Mouse (Mus musculus) right cerebral cortex, postnatal 4 days (tissue): ENCODE results near the gene Rasd1.
A peak's percentile ranks its signal among the peaks of the same experiment; 100 is the strongest.

Source experiments
- DNase-seq: peaks from one replicate; pipeline ENCODE4 v3.0.0-alpha.2; 2022

The Rasd1 gene

GRCm38 (mm10) chr11:59964818-59965217 is at the start of gene Rasd1:
TSS of gene Rasd1 (minus strand) at chr11:59964944.
- DNase-seq: peak; percentile 29

- no peak for DNase-seq
Measured at GRCm38 (mm10) chr11:60011516-60011915, 46.8 kb upstream of the Rasd1 start.

GRCm38 (mm10) chr11:60009451-60009850 is 44.7 kb upstream of the Rasd1 start:
- DNase-seq: no peak

- no peak for DNase-seq
Measured at GRCm38 (mm10) chr11:60005866-60006265, 41.1 kb upstream of the Rasd1 start.

- DNase-seq: no peak
Measured at GRCm38 (mm10) chr11:60004716-60005115, 40.0 kb upstream of the Rasd1 start.

- no peak for DNase-seq
Measured at GRCm38 (mm10) chr11:60003811-60004210, 39.1 kb upstream of the Rasd1 start.

- no peak for DNase-seq
Measured at GRCm38 (mm10) chr11:60001231-60001980, 36.7 kb upstream of the Rasd1 start.

- no peak for DNase-seq
Measured at GRCm38 (mm10) chr11:59994318-59994717, 29.6 kb upstream of the Rasd1 start.

GRCm38 (mm10) chr11:59991365-59991764 is 26.6 kb upstream of the Rasd1 start:
- DNase-seq: no peak

GRCm38 (mm10) chr11:59989406-59989805 is 24.7 kb upstream of the Rasd1 start:
- no peak for DNase-seq

GRCm38 (mm10) chr11:59977831-59978230 is 13.1 kb upstream of the Rasd1 start:
- DNase-seq: no peak

GRCm38 (mm10) chr11:59975241-59975640 is 10.5 kb upstream of the Rasd1 start:
- no peak for DNase-seq

GRCm38 (mm10) chr11:59973389-59973788 is 8.6 kb upstream of the Rasd1 start:
- DNase-seq: no peak

- DNase-seq: no peak
Measured at GRCm38 (mm10) chr11:59971691-59972090, 6.9 kb upstream of the Rasd1 start.

GRCm38 (mm10) chr11:59970780-59971179 is 6.0 kb upstream of the Rasd1 start:
- no peak for DNase-seq

- DNase-seq: no peak
Measured at GRCm38 (mm10) chr11:59967765-59968164, 3.0 kb upstream of the Rasd1 start.

- DNase-seq: no peak
Measured at GRCm38 (mm10) chr11:59966102-59966483, 1.3 kb upstream of the Rasd1 start.

- DNase-seq: peak; percentile 74
Measured at GRCm38 (mm10) chr11:59965227-59966101, 720 bp upstream of the Rasd1 start.

- DNase-seq: peak; percentile 16
Measured at GRCm38 (mm10) chr11:59964163-59964758, 483 bp downstream of the Rasd1 start.

- peak; percentile 23 for DNase-seq
Measured at GRCm38 (mm10) chr11:59963364-59964162, 1.2 kb downstream of the Rasd1 start.

GRCm38 (mm10) chr11:59962590-59962989 is 2.2 kb downstream of the Rasd1 start:
- DNase-seq: no peak

- no peak for DNase-seq
Measured at GRCm38 (mm10) chr11:59961338-59961875, 3.3 kb downstream of the Rasd1 start.
